Mouse (Mus musculus) ES-E14 (cell line): ENCODE measurements around the gene Pfkfb1. TPM values are rescaled to one million over a fixed set of nuclear protein-coding genes. Genes with fewer than 3 reads are reported as not detected.

ENCODE experiments used
- DNase-seq: peaks from one replicate; pipeline ENCODE4 v3.0.0-alpha.2; 2013; ENCODE audit warnings: low read depth, low spot score
- H3K27ac ChIP-seq: 2 replicates; pipeline ENCODE4 v1.5.1; 2012; ENCODE audit warnings: low read depth, mild to moderate bottlenecking, low read length, moderate library complexity, mixed read lengths; ENCODE audit not compliant: poor library complexity, insufficient read depth, severe bottlenecking
- H3K36me3 ChIP-seq: 2 replicates; pipeline ENCODE4 v1.6.1; 2012; ENCODE audit warnings: mild to moderate bottlenecking, low read length, moderate library complexity, mixed read lengths; ENCODE audit not compliant: control insufficient read depth, poor library complexity, insufficient read depth, severe bottlenecking
- H3K4me1 ChIP-seq, 2 experiments: fragments of 150-350 bp in 1 of 2; sonication (generic) in 1 of 2; 2 replicates each; pipeline ENCODE4 v1.6.1; 2012; ENCODE audit warnings: low read length in 2 of 2, mild to moderate bottlenecking in 1 of 2, mixed read lengths in 1 of 2; ENCODE audit not compliant: control insufficient read depth in 2 of 2, insufficient read depth in 2 of 2, poor library complexity in 1 of 2
- H3K4me3 ChIP-seq, 2 experiments: fragments of 150-350 bp in 1 of 2; sonication (generic) in 1 of 2; 2 replicates each; pipeline ENCODE4 v1.5.1; 2012; ENCODE audit warnings: low read length in 2 of 2, low read depth in 1 of 2, mild to moderate bottlenecking in 1 of 2, mixed read lengths in 1 of 2; ENCODE audit not compliant: insufficient read depth in 1 of 2, poor library complexity in 1 of 2, severe bottlenecking in 1 of 2
- H3K9ac ChIP-seq: 2 replicates; pipeline ENCODE4 v1.6.1; 2012; ENCODE audit warnings: low read depth, mild to moderate bottlenecking, low read length, mixed read lengths; ENCODE audit not compliant: poor library complexity, insufficient read depth, severe bottlenecking
- H3K9me3 ChIP-seq: fragments of 150-350 bp; sonication (generic); 2 replicates; pipeline ENCODE4 v1.6.1; 2012; ENCODE audit warnings: low read depth, mild to moderate bottlenecking, low read length; ENCODE audit not compliant: control insufficient read depth, insufficient read depth
- CHD2 ChIP-seq: IDR thresholded peaks from 2 replicates; pipeline ENCODE4 v1.6.1; 2014; ENCODE audit warnings: mild to moderate bottlenecking, low read depth, low read length, inconsistent platforms
- HCFC1 ChIP-seq: IDR thresholded peaks from 2 replicates; pipeline ENCODE4 v1.6.1; 2012; ENCODE audit warnings: low read length, inconsistent platforms, borderline replicate concordance; ENCODE audit not compliant: insufficient read depth
- MAFK ChIP-seq: IDR thresholded peaks from 2 replicates; pipeline ENCODE4 v1.6.1; 2014; ENCODE audit warnings: mild to moderate bottlenecking, low read depth, low read length, inconsistent platforms; ENCODE audit not compliant: insufficient read depth
- ZC3H11A ChIP-seq: IDR thresholded peaks from 2 replicates; pipeline ENCODE4 v1.6.1; 2012; ENCODE audit warnings: low read depth, mild to moderate bottlenecking, inconsistent platforms, low read length, borderline replicate concordance
- ZNF384 ChIP-seq: IDR thresholded peaks from 2 replicates; pipeline ENCODE4 v1.6.1; 2012; ENCODE audit warnings: low read depth, low read length, inconsistent platforms
- in situ Hi-C, 2 experiments: fragments of 600-800 bp; cut with MboI; formaldehyde crosslinking; loops; one replicate each; pipeline ENCODE4 v1.15.1; 2025; ENCODE audit warnings: low sequenced_read_pairs in 2 of 2, inconsistent platforms in 1 of 2; ENCODE audit not compliant: unreplicated experiment in 2 of 2
- total RNA-seq: library from RNA; depleted of rRNA; stranded (reverse); fragments of 300-350 nt; gene quantifications from 2 replicates; pipeline ENCODE4 v1.2.3, GENCODE M21; 2012; rRNA removed

The Pfkfb1 gene
- total RNA-seq, 1 experiment = 8.7 TPM

- Histone ChIP-seq H3K27ac (no peak within 1 kb of the TSS), H3K4me3 (peak within 1 kb of the TSS; percentile 71 to 79), H3K9ac (peak within 1 kb of the TSS; percentile 79), H3K36me3 (peaks cover 6% of the 10 kb centered on the region), H3K4me1 (no peaks in the 10 kb centered on the region), H3K9me3 (no peaks in the 10 kb centered on the region)
- TF ChIP-seq HCFC1 (no peak), ZNF384 (no peak), CHD2 (no peak), MAFK (no peak), ZC3H11A (no peak)
- DNase-seq = no peak
- in situ Hi-C loops = no loop called here
These were observed 69.1 kb downstream of the Pfkfb1 start, which contains the start of gene Tro for GRCm38 (mm10) chrX:150656908-150657796. Gene Tro, minus strand, starts transcription at chrX:150657583.

- no peaks in the 10 kb centered on the region for H3K4me1 ChIP-seq
- peaks cover 6% of the 10 kb centered on the region; the same call in 1 of the 2 replicates for H3K36me3 ChIP-seq
- no peak overlapping the region for H3K9ac ChIP-seq
- TF ChIP-seq CHD2 = no peak
- TF ChIP-seq MAFK = no peak
- TF ChIP-seq HCFC1 = no peak
- no peak for TF ChIP-seq ZNF384
- no peak for TF ChIP-seq ZC3H11A
- no peaks in the 10 kb centered on the region for H3K9me3 ChIP-seq
- in situ Hi-C loops = no loop called here
- peak overlapping the region in 1 of 2 experiments; percentile 79; a peak in 1 of 4 replicates for H3K4me3 ChIP-seq
- DNase-seq = no peak
- H3K27ac ChIP-seq = no peak overlapping the region
These were observed 69.7 kb downstream of the Pfkfb1 start for GRCm38 (mm10) chrX:150657797-150658118.

DNA sequence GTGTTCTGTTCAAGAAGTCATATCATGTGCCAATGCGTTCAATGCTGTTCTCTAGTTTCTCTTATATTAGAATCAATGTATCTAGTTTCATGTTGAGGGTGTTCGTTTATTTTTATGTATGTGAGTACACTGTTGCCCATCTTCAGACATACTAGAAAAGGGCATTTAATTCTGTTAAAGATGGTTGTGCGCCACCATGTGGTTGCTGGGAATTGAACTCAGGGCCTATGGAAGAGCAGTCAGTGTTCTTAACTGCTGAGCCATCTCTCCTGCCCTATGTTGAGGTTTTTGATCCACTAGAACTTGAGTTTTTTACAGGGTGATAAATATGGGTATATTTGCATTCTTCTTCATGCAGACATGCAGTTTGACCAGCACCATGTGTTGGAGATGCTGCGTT, 74.8 kb downstream of the Pfkfb1 start:
- in situ Hi-C loops = no loop called here
- Histone ChIP-seq H3K9ac (no peak overlapping the region), H3K4me3 (no peak overlapping the region), H3K9me3 (no peaks in the 10 kb centered on the region), H3K36me3 (no peaks in the 10 kb centered on the region), H3K27ac (no peak overlapping the region), H3K4me1 (no peaks in the 10 kb centered on the region)
- no peak for DNase-seq
- no peak for TF ChIP-seq MAFK
- TF ChIP-seq ZC3H11A = no peak
- TF ChIP-seq CHD2 = no peak
- no peak for TF ChIP-seq HCFC1
- no peak for TF ChIP-seq ZNF384

DNA sequence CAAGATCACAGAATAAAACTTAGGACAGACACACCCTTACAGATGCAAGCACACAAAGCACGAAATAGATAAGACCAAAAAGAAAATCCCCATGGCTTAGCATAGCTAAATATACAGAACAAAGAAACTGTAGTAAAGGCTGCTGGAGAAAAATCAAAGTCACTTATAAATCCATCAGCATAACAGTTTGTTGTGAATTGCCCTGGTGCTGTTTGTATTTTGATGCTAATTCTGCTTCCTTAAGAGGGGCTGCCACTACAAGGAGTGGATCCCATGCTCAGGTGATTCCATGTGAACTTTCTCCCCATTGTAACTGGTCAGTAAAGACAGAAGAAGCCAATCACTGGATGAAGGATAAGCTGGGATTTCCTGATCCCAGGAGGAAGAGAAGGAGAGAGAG, 89.5 kb downstream of the Pfkfb1 start:
- in situ Hi-C loops = no loop called here
- H3K27ac ChIP-seq = no peak overlapping the region
- H3K36me3 ChIP-seq = no peaks in the 10 kb centered on the region
- no peak for TF ChIP-seq ZC3H11A
- peaks cover 0 to 3% of the 10 kb centered on the region in 2 experiments; a peak in 1 of 4 replicates for H3K4me1 ChIP-seq
- H3K9ac ChIP-seq = no peak overlapping the region
- no peak overlapping the region for H3K4me3 ChIP-seq
- no peak for DNase-seq
- H3K9me3 ChIP-seq = no peaks in the 10 kb centered on the region

Other genes starting within 250 kb of the Pfkfb1 start
- gene Tmem29, start 129.1 kb upstream of the Pfkfb1 start, total RNA-seq = 14.7 and 19.4 TPM in 2 replicates
- 2.1 and 3.2 TPM in 2 replicates for gene Alas2, start 40.9 kb upstream of the Pfkfb1 start, total RNA-seq
- 19.1 and 19.2 TPM in 2 replicates for gene Apex2, start 1.6 kb downstream of the Pfkfb1 start, total RNA-seq
- gene Tro, start 69.4 kb downstream of the Pfkfb1 start, total RNA-seq = 32.7 and 41.4 TPM in 2 replicates
- gene Maged2, start 226.1 kb downstream of the Pfkfb1 start, total RNA-seq = 40.5 and 49.6 TPM in 2 replicates